Mouse (Mus musculus) 416B (cell line): Measurements from ENCODE around the gene Trappc4.
"Not testable (repeated sequence)": the region's sequence is repeated elsewhere in the genome, so short reads cannot be mapped to it uniquely, and the experiment has no call there.

ENCODE experiments used
- DNase-seq: peaks from one replicate; pipeline ENCODE4 v3.0.0; 2011; ENCODE audit warnings: low read depth

Gene Trappc4

GRCm38 (mm10) chr9:44406906-44407751 lies at the start of gene Trappc4, which contains the start of gene Rps25:
Gene Trappc4, minus strand, starts transcription at chr9:44407600.
Gene Rps25, plus strand, starts transcription at chr9:44407139.
- peak; percentile 97 for DNase-seq

GRCm38 (mm10) chr9:44454891-44455220 lies 47.5 kb upstream of the Trappc4 start, which contains the start of gene Upk2:
Gene Upk2, minus strand, starts transcription at chr9:44454976.
- DNase-seq: no peak

GRCm38 (mm10) chr9:44454132-44454890 lies 46.9 kb upstream of the Trappc4 start:
- peak; percentile 74 for DNase-seq

GRCm38 (mm10) chr9:44450387-44450786 lies 43.0 kb upstream of the Trappc4 start:
- no peak for DNase-seq

- not testable (repeated sequence) for DNase-seq
Measured at GRCm38 (mm10) chr9:44444402-44445025, 37.1 kb upstream of the Trappc4 start.

- no peak for DNase-seq
Measured at GRCm38 (mm10) chr9:44440961-44441360, 33.6 kb upstream of the Trappc4 start, which contains the start of gene Foxr1. Gene Foxr1, minus strand, starts transcription at chr9:44441136.

GRCm38 (mm10) chr9:44435747-44436146 lies 28.3 kb upstream of the Trappc4 start:
- no peak for DNase-seq

- peak; percentile 56 for DNase-seq
Measured at GRCm38 (mm10) chr9:44432577-44433185, 25.3 kb upstream of the Trappc4 start.

- no peak for DNase-seq
Measured at GRCm38 (mm10) chr9:44423576-44423975, 16.2 kb upstream of the Trappc4 start.

GRCm38 (mm10) chr9:44420280-44420898 lies 13.0 kb upstream of the Trappc4 start:
- no peak for DNase-seq

- DNase-seq: not testable (repeated sequence)
Measured at GRCm38 (mm10) chr9:44419730-44420129, 12.3 kb upstream of the Trappc4 start.

- DNase-seq: no peak
Measured at GRCm38 (mm10) chr9:44418519-44419385, 11.4 kb upstream of the Trappc4 start, which contains the start of gene Ccdc84. Gene Ccdc84, minus strand, starts transcription at chr9:44418569.

- DNase-seq: peak; percentile 90
Measured at GRCm38 (mm10) chr9:44417892-44418363, 10.5 kb upstream of the Trappc4 start.

- no peak for DNase-seq
Measured at GRCm38 (mm10) chr9:44417156-44417891, 9.9 kb upstream of the Trappc4 start.

- DNase-seq: no peak
Measured at GRCm38 (mm10) chr9:44412781-44413180, 5.4 kb upstream of the Trappc4 start.

GRCm38 (mm10) chr9:44412306-44412705 lies 4.9 kb upstream of the Trappc4 start:
- DNase-seq: peak; percentile 60

GRCm38 (mm10) chr9:44411601-44412130 lies 4.3 kb upstream of the Trappc4 start:
- DNase-seq: no peak

- DNase-seq: no peak
Measured at GRCm38 (mm10) chr9:44410647-44411336, 3.4 kb upstream of the Trappc4 start.

GRCm38 (mm10) chr9:44408693-44409092 lies 1.3 kb upstream of the Trappc4 start:
- DNase-seq: not testable (repeated sequence)
